Mouse (Mus musculus): ENCODE results near the gene Mtmr2. TPM values are rescaled to one million over a fixed set of nuclear protein-coding genes. Genes with fewer than 3 reads are reported as not detected.
A peak's percentile ranks its signal among the peaks of the same experiment; 100 is the strongest.
"Not testable (repeated sequence)": the region's sequence is repeated elsewhere in the genome, so short reads cannot be mapped to it uniquely, and the experiment has no call there.

Mtmr2 gene
- 52.9 and 55.6 TPM in 2 replicates for polyA plus RNA-seq (2015; fragmentation: Nextera tagmentation; extraction: Ambion mirVana)

- H3K36me3 ChIP-seq (ENCODE audit: control insufficient read depth, insufficient read depth, low read length): no peaks in the 10 kb centered on the region
- no peak for ATAC-seq
- no peaks in the 10 kb centered on the region for H3K27me3 ChIP-seq (replicated peaks; ENCODE audit: control insufficient read depth, insufficient read depth, low read length)
- H3K9me3 ChIP-seq (ENCODE audit: control insufficient read depth, low read length): no peaks in the 10 kb centered on the region
- peak within 1 kb of the TSS; percentile 93 for H3K27ac ChIP-seq (ENCODE audit: low read depth, low read length)
- peak within 1 kb of the TSS; percentile 88 for H3K4me2 ChIP-seq (ENCODE audit: low read length)
- H3K9ac ChIP-seq (ENCODE audit: low read depth, low read length): peak within 1 kb of the TSS; percentile 99
- peaks cover 11% of the 10 kb centered on the region for H3K4me1 ChIP-seq (ENCODE audit: control insufficient read depth, insufficient read depth, low read depth, low read length)
- peak within 1 kb of the TSS; percentile 97 for H3K4me3 ChIP-seq (ENCODE audit: low read length)
- 46% methylated on average over 2 of the region's 2 CpGs for WGBS
These were observed at the start of gene Mtmr2 for GRCm38 (mm10) chr9:13748404-13748797. Mtmr2 (plus strand) TSS chr9:13748410.

GRCm38 (mm10) chr9:13699061-13699780, 49.0 kb upstream of the Mtmr2 start:
- Histone ChIP-seq H3K27me3 (replicated peaks; ENCODE audit: control insufficient read depth, insufficient read depth, low read length) (no peaks in the 10 kb centered on the region), H3K4me1 (ENCODE audit: control insufficient read depth, insufficient read depth, low read depth, low read length) (no peaks in the 10 kb centered on the region), H3K36me3 (ENCODE audit: control insufficient read depth, insufficient read depth, low read length) (no peaks in the 10 kb centered on the region), H3K9ac (ENCODE audit: low read depth, low read length) (no peak overlapping the region), H3K4me3 (ENCODE audit: low read length) (no peak overlapping the region), H3K9me3 (ENCODE audit: control insufficient read depth, low read length) (no peaks in the 10 kb centered on the region), H3K4me2 (ENCODE audit: low read length) (no peak overlapping the region), H3K27ac (ENCODE audit: low read depth, low read length) (peak overlapping the region; percentile 51)
- peak; percentile 91 for ATAC-seq
- 20% methylated on average over 14 of the region's 14 CpGs for WGBS

DNA sequence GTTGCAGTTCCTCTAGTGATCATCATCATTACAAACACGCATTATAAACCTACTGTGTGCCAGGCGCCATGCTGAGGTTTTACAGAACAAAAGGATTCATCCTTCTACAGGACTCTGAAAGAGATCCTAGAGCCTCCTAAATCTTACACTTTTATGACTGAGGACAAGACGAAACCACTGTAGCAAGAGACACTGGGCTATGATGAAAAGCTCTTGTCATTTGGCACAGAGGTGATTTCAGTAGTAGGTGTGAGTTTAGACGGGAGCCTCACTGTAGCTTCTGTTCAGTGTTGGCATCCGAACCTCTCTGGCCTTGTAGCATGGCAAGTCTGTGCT, 48.5 kb upstream of the Mtmr2 start:
- Histone ChIP-seq H3K36me3 (ENCODE audit: control insufficient read depth, insufficient read depth, low read length) (no peaks in the 10 kb centered on the region), H3K9ac (ENCODE audit: low read depth, low read length) (no peak overlapping the region)

DNA sequence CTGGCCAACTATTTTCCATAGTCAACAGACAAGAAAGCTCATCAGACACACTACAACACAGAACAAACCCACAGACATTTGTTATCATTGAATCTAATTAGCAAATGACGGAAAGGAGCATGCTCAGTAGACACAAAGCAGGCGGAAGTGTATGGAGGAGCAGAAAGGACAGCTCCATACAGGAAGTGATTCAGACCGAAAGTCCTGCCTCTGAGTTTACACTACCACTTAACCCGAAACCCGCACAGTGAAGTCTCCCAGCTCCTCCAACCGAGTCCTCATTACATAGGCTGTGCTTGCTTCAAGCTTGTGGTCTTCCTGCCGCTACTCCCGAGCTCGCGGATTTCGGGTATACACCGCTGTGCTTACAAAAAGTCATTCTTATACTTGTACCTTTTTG, 46.4 kb upstream of the Mtmr2 start:
- Histone ChIP-seq H3K4me1 (ENCODE audit: control insufficient read depth, insufficient read depth, low read depth, low read length) (no peaks in the 10 kb centered on the region), H3K27me3 (replicated peaks; ENCODE audit: control insufficient read depth, insufficient read depth, low read length) (no peaks in the 10 kb centered on the region), H3K27ac (ENCODE audit: low read depth, low read length) (no peak overlapping the region), H3K9ac (ENCODE audit: low read depth, low read length) (no peak overlapping the region), H3K4me3 (ENCODE audit: low read length) (no peak overlapping the region), H3K4me2 (ENCODE audit: low read length) (no peak overlapping the region), H3K9me3 (ENCODE audit: control insufficient read depth, low read length) (no peaks in the 10 kb centered on the region), H3K36me3 (ENCODE audit: control insufficient read depth, insufficient read depth, low read length) (peaks cover 7% of the 10 kb centered on the region; the same call in 1 of the 2 replicates)
- ATAC-seq: no peak
- whole genome bisulfite sequencing: 95% methylated on average over 12 of the region's 12 CpGs

More for the DNA sequence above, 48.5 kb upstream of the Mtmr2 start:
- no peak overlapping the region for H3K4me2 ChIP-seq (ENCODE audit: low read length)
- 0 out of 2 replicates have a peak, but pooled peaks have one; percentile 29 for ATAC-seq
- no peaks in the 10 kb centered on the region for H3K9me3 ChIP-seq (ENCODE audit: control insufficient read depth, low read length)
- no peaks in the 10 kb centered on the region for H3K4me1 ChIP-seq (ENCODE audit: control insufficient read depth, insufficient read depth, low read depth, low read length)
- H3K27me3 ChIP-seq (replicated peaks; ENCODE audit: control insufficient read depth, insufficient read depth, low read length): no peaks in the 10 kb centered on the region
- H3K27ac ChIP-seq (ENCODE audit: low read depth, low read length): peak overlapping the region; percentile 33
- no peak overlapping the region for H3K4me3 ChIP-seq (ENCODE audit: low read length)
- 28% methylated on average over 5 of the region's 5 CpGs for WGBS

DNA sequence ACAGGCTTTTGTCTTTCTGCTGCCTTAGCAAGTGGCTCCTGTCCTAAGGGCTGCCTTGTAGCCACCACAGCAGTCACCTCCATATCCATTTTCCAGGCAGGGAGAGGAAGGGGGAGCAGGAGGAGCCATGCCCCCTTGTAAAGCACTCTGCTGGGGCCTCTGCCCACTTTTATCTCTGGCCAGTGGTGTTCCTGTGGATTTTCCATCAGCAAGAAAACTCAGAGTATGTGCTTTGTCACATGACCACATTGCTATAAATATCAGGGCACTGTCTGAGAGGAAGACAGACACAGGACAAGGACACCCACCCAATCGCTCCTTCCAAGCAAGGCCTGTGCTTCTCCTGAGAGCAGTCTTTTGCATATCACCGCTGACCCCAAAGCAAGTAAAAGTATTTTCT, 45.1 kb upstream of the Mtmr2 start:
- 93% methylated on average over 2 of the region's 2 CpGs for WGBS
- Histone ChIP-seq H3K4me3 (ENCODE audit: low read length) (no peak overlapping the region), H3K27ac (ENCODE audit: low read depth, low read length) (no peak overlapping the region), H3K4me1 (ENCODE audit: control insufficient read depth, insufficient read depth, low read depth, low read length) (no peaks in the 10 kb centered on the region), H3K27me3 (replicated peaks; ENCODE audit: control insufficient read depth, insufficient read depth, low read length) (no peaks in the 10 kb centered on the region), H3K9me3 (ENCODE audit: control insufficient read depth, low read length) (no peaks in the 10 kb centered on the region), H3K4me2 (ENCODE audit: low read length) (no peak overlapping the region), H3K9ac (ENCODE audit: low read depth, low read length) (no peak overlapping the region), H3K36me3 (ENCODE audit: control insufficient read depth, insufficient read depth, low read length) (peaks cover 7% of the 10 kb centered on the region; the same call in 1 of the 2 replicates)
- ATAC-seq: no peak

DNA sequence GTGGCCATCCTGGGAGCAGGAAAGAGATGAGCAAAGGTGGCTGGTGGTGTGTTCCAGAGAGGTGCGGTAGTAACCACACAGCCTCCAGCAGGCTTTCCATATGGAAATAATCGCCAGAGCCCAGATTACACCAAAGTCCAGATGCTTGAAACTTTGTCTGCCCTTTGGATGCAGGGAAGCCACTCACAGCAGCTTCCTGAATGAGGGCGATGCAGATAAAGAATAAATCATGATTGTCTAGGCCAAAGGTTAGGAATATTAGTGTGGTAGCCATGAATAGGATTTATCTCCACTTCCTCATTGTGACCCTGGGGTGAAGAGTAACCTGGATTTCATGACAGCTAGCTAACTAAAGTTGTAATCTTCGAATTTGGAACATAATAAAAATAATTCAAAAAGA, 43.3 kb upstream of the Mtmr2 start:
- 86% methylated on average over 4 of the region's 4 CpGs for WGBS

DNA sequence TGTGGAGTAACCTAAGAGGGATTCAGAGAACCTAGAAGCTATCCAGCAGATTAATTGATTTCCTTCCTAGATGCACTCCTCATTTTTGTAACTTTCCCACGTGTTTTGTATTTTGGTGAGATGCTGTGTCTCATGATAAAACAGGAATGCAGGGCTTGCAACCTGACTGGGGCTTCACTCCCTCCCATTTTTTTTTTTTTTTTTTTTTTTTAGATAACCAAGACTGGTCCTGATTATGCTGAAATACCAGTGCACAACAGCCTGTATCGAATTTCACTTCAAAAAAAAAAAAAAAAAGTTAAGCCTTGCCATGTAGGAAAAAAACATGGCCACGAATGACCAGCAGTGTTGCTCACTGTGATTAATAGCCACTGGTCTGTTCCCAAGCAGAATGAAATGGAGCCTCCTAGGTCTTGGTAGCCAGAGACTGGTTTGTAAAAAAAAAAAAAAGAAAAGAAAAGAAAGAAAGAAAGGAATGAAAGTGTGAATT, 41.1 kb upstream of the Mtmr2 start:
- no peak overlapping the region for H3K4me2 ChIP-seq (ENCODE audit: low read length)
- no peak overlapping the region for H3K9ac ChIP-seq (ENCODE audit: low read depth, low read length)
- no peak for ATAC-seq
- no peaks in the 10 kb centered on the region for H3K4me1 ChIP-seq (ENCODE audit: control insufficient read depth, insufficient read depth, low read depth, low read length)
- no peak overlapping the region for H3K27ac ChIP-seq (ENCODE audit: low read depth, low read length)
- peaks cover 7% of the 10 kb centered on the region; the same call in 1 of the 2 replicates for H3K36me3 ChIP-seq (ENCODE audit: control insufficient read depth, insufficient read depth, low read length)
- no peaks in the 10 kb centered on the region for H3K9me3 ChIP-seq (ENCODE audit: control insufficient read depth, low read length)
- 56% methylated on average over 3 of the region's 3 CpGs for WGBS
- no peak overlapping the region for H3K4me3 ChIP-seq (ENCODE audit: low read length)
- H3K27me3 ChIP-seq (replicated peaks; ENCODE audit: control insufficient read depth, insufficient read depth, low read length): no peaks in the 10 kb centered on the region

More for the DNA sequence above, 43.3 kb upstream of the Mtmr2 start:
- no peak for ATAC-seq
- no peak overlapping the region for H3K27ac ChIP-seq (ENCODE audit: low read depth, low read length)
- no peaks in the 10 kb centered on the region for H3K4me1 ChIP-seq (ENCODE audit: control insufficient read depth, insufficient read depth, low read depth, low read length)
- no peak overlapping the region for H3K4me3 ChIP-seq (ENCODE audit: low read length)
- H3K36me3 ChIP-seq (ENCODE audit: control insufficient read depth, insufficient read depth, low read length): peaks cover 7% of the 10 kb centered on the region; the same call in 1 of the 2 replicates
- H3K9ac ChIP-seq (ENCODE audit: low read depth, low read length): no peak overlapping the region
- H3K27me3 ChIP-seq (replicated peaks; ENCODE audit: control insufficient read depth, insufficient read depth, low read length): no peaks in the 10 kb centered on the region
- no peaks in the 10 kb centered on the region for H3K9me3 ChIP-seq (ENCODE audit: control insufficient read depth, low read length)
- H3K4me2 ChIP-seq (ENCODE audit: low read length): no peak overlapping the region

DNA sequence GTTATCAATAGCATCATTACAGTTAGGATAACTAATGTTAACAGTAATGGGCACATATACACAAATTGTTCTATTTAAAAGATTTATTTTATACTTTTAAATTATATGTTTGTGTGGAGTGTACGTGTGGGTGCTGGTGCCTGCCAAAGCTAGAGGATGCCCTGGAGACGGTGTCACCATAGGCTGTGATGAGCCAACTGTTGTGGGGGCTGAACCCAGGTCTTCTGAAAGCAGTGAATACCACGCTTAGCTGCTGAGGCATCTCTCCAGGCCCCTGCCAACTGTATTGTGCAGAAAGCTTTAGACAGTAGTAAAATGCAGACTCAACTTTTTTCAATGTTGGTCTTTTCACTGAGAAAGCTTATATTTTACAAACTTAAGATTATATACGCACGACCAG, 38.8 kb upstream of the Mtmr2 start:
- H3K27ac ChIP-seq (ENCODE audit: low read depth, low read length): no peak overlapping the region
- no peaks in the 10 kb centered on the region for H3K9me3 ChIP-seq (ENCODE audit: control insufficient read depth, low read length)
- WGBS: 83% methylated on average over 5 of the region's 5 CpGs
- H3K4me3 ChIP-seq (ENCODE audit: low read length): no peak overlapping the region
- H3K4me1 ChIP-seq (ENCODE audit: control insufficient read depth, insufficient read depth, low read depth, low read length): no peaks in the 10 kb centered on the region
- peaks cover 7% of the 10 kb centered on the region; the same call in 1 of the 2 replicates for H3K36me3 ChIP-seq (ENCODE audit: control insufficient read depth, insufficient read depth, low read length)
- no peak for ATAC-seq
- H3K27me3 ChIP-seq (replicated peaks; ENCODE audit: control insufficient read depth, insufficient read depth, low read length): no peaks in the 10 kb centered on the region
- H3K4me2 ChIP-seq (ENCODE audit: low read length): no peak overlapping the region
- no peak overlapping the region for H3K9ac ChIP-seq (ENCODE audit: low read depth, low read length)

DNA sequence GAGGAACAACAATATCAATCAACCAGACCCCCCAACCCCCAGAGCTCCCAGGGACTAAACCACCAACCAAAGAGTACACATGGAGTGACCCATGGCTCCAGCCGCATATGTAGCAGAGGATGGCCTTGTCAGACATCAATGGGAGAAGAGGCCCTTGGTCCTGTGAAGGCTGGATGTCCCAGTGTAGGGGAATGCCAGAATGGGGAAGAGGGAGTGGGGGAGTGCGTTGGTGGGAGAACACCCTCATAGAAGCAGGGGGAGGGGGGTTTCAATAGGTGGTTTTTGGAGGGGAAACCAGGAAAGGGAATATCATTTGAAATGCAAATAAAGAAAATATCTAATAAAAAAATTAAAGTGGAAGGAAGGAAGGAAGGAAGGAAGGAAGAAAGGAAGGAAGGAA, 32.3 kb upstream of the Mtmr2 start:
- H3K9ac ChIP-seq (ENCODE audit: low read depth, low read length); H3K27me3 ChIP-seq (replicated peaks; ENCODE audit: control insufficient read depth, insufficient read depth, low read length); H3K27ac ChIP-seq (ENCODE audit: low read depth, low read length); H3K4me2 ChIP-seq (ENCODE audit: low read length); H3K36me3 ChIP-seq (ENCODE audit: control insufficient read depth, insufficient read depth, low read length); H3K4me1 ChIP-seq (ENCODE audit: control insufficient read depth, insufficient read depth, low read depth, low read length); H3K4me3 ChIP-seq (ENCODE audit: low read length); H3K9me3 ChIP-seq (ENCODE audit: control insufficient read depth, low read length); ATAC-seq: not testable (repeated sequence)
- 69% methylated on average over 2 of the region's 2 CpGs for WGBS
